Mouse (Mus musculus) heart, embryonic 12.5 days (tissue): ENCODE measurements around the gene Tmem41a. TPM values are rescaled to one million over a fixed set of nuclear protein-coding genes. Genes with fewer than 3 reads are reported as not detected.

ENCODE experiments used
- ATAC-seq: fragments of 200-750 bp; cut with Nextera tagmentation; 2 replicates; pipeline ENCODE4 v1.8.0; 2017; ENCODE audit warnings: moderate TSS enrichment, moderate library complexity; ENCODE audit not compliant: insufficient number of reproducible peaks, low FRiP score
- H3K27ac ChIP-seq: fragments of 300-500 bp; sonication (generic); 2 replicates; pipeline ENCODE4 v1.5.1; 2016; ENCODE audit warnings: mild to moderate bottlenecking, moderate library complexity; ENCODE audit not compliant: poor library complexity, severe bottlenecking
- H3K27me3 ChIP-seq: fragments of 300-500 bp; sonication (generic); replicated peaks from 2 replicates; pipeline ENCODE4 v1.6.1; 2016; ENCODE audit warnings: mild to moderate bottlenecking, moderate library complexity
- H3K36me3 ChIP-seq: fragments of 300-500 bp; sonication (generic); 2 replicates; pipeline ENCODE4 v1.6.1; 2016; ENCODE audit warnings: mild to moderate bottlenecking, moderate library complexity
- H3K4me1 ChIP-seq: fragments of 300-500 bp; sonication (generic); replicated peaks from 2 replicates; pipeline ENCODE4 v1.6.1; 2016; ENCODE audit warnings: mild to moderate bottlenecking
- H3K4me2 ChIP-seq: fragments of 300-500 bp; sonication (generic); 2 replicates; pipeline ENCODE4 v1.6.1; 2016; ENCODE audit warnings: mild to moderate bottlenecking, moderate library complexity
- H3K4me3 ChIP-seq: fragments of 300-500 bp; sonication (generic); 2 replicates; pipeline ENCODE4 v1.5.1; 2016; ENCODE audit warnings: mild to moderate bottlenecking
- H3K9ac ChIP-seq: fragments of 300-500 bp; sonication (generic); 2 replicates; pipeline ENCODE4 v1.6.1; 2016; ENCODE audit warnings: mild to moderate bottlenecking, moderate library complexity
- H3K9me3 ChIP-seq: fragments of 300-500 bp; sonication (generic); replicated peaks from 2 replicates; pipeline ENCODE4 v1.6.1; 2016; ENCODE audit warnings: mild to moderate bottlenecking, moderate library complexity
- WGBS: fragments of 180-500 bp; shearing (Covaris S2); methylation state at CpG from one replicate; pipeline ENCODE4 v1.1.7; 2016; 5-methylcytosine and 5-hydroxymethylcytosine counted together
- polyA plus RNA-seq: library from polyadenylated mRNA; unstranded; fragments of >200 nt; fragmentation: Nextera tagmentation; extraction: Ambion mirVana; gene quantifications from 2 replicates; pipeline ENCODE4 v1.2.1, GENCODE M21; 2016

Tmem41a gene
- polyA plus RNA-seq, 1 experiment from 2014 or later = 37.6 TPM

DNA sequence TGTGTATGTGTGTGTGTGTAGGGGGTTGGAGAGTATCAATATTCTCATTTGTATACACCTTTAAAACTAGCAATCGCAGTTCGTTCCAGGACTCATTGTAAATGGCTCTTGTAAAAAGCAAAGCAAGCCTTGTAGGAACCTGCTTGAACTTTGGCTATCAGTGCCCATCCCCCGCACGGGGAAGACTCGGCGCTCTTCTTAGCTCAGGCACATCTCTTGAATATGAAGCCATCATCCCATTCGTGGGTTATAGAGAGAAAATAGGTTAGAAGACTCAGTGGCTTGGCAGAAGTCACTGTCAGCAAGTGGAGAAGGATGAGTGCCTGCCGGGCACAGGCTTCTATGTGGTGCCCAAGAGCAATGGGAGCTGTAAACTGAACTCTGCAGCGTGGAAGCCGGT, 42.7 kb downstream of the Tmem41a start:
- 83% methylated on average over 10 of the region's 10 CpGs for WGBS

DNA sequence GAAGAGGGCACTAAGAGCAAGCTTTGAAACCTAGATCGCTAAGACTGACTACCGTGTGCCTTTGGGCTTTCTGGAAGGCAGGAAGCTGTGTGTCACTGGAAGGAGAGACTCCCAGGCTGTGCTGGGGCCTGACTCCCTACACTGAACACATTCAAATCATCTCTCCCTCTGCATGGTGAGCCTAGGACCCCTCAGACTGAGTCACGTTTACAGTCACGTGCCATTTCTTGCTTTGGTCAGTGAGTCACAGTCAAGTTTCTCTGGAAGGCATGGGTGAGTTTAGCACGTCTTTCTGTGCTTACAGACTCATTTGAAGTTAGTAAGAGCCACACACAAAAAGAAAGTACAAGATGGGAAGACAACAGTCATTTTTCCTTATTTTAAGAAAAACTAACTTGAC, 46.1 kb downstream of the Tmem41a start:
- 66% methylated on average over 5 of the region's 5 CpGs for WGBS
- no peaks in the 10 kb centered on the region for H3K4me1 ChIP-seq

More for the DNA sequence above, 42.7 kb downstream of the Tmem41a start:
- no peaks in the 10 kb centered on the region for H3K27me3 ChIP-seq
- no peak overlapping the region for H3K4me3 ChIP-seq
- H3K27ac ChIP-seq = no peak overlapping the region
- no peaks in the 10 kb centered on the region for H3K9me3 ChIP-seq
- H3K9ac ChIP-seq = no peak overlapping the region
- peaks cover 7% of the 10 kb centered on the region; the same call in 1 of the 2 replicates for H3K4me1 ChIP-seq
- no peaks in the 10 kb centered on the region; the same call in 1 of the 2 replicates for H3K36me3 ChIP-seq
- ATAC-seq = no peak
- H3K4me2 ChIP-seq = no peak overlapping the region

DNA sequence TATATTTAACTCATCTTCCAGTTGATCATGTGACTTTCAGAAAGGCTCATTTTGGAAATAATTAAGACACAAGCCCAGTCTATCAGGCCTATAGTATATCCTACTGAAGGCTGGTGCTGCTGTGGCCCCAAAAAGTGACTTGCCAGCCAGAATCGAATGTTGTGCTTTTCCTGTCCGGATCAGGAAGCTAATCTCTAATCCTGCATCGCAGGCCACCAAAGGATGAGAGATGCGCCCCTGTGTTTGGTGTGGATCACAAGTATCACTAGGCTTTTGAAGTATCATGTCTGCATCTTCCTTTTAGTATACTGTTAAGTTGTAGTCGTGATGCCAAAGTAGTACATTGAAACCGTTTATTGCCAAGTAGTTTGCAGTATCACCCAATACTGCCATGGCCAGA, 53.5 kb downstream of the Tmem41a start:
- Histone ChIP-seq H3K4me3 (no peak overlapping the region), H3K4me2 (no peak overlapping the region)
- 79% methylated on average over 6 of the region's 6 CpGs for WGBS

More for the DNA sequence above, 46.1 kb downstream of the Tmem41a start:
- Histone ChIP-seq H3K9me3 (no peaks in the 10 kb centered on the region), H3K4me2 (no peak overlapping the region), H3K27me3 (no peaks in the 10 kb centered on the region), H3K36me3 (no peaks in the 10 kb centered on the region; the same call in 1 of the 2 replicates), H3K4me3 (no peak overlapping the region), H3K9ac (no peak overlapping the region), H3K27ac (no peak overlapping the region)
- no peak for ATAC-seq

DNA sequence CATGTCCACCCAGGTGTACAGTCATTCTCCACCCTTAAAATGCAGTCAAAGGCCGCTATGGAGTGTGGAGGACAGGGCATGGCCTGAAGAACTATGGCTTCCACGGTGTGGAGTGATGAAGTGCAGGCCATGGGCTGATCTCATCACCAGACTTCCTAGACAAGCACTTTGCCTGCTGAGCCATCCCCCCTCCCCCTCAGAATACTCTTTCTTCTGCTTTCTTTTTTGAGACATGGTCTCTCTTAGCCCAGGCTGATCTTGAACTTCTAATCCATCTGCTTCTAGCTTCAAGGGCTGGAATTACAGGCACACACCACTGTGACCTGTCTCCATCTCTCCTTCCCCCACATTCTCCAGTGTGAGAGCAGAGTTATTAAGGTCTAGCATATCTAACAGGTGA, 59.8 kb downstream of the Tmem41a start:
- no peak overlapping the region for H3K9ac ChIP-seq
- no peak overlapping the region for H3K4me3 ChIP-seq
- H3K4me1 ChIP-seq = no peaks in the 10 kb centered on the region
- no peaks in the 10 kb centered on the region for H3K36me3 ChIP-seq
- H3K27ac ChIP-seq = no peak overlapping the region
- no peak for ATAC-seq
- WGBS = 69% methylated on average over 2 of the region's 2 CpGs
- no peaks in the 10 kb centered on the region for H3K9me3 ChIP-seq
- no peaks in the 10 kb centered on the region for H3K27me3 ChIP-seq
- H3K4me2 ChIP-seq = no peak overlapping the region

More for the DNA sequence above, 53.5 kb downstream of the Tmem41a start:
- no peaks in the 10 kb centered on the region for H3K27me3 ChIP-seq
- H3K36me3 ChIP-seq = no peaks in the 10 kb centered on the region
- H3K9me3 ChIP-seq = no peaks in the 10 kb centered on the region
- H3K9ac ChIP-seq = no peak overlapping the region
- no peak overlapping the region for H3K27ac ChIP-seq
- ATAC-seq = no peak
- no peaks in the 10 kb centered on the region for H3K4me1 ChIP-seq

Other genes starting within 250 kb of the Tmem41a start
- gene Ehhadh, start 159.7 kb downstream of the Tmem41a start, polyA plus RNA-seq = 3.0 and 3.4 TPM in 2 replicates
- 0.84 and 0.91 TPM in 2 replicates for gene Map3k13, start 153.2 kb downstream of the Tmem41a start, polyA plus RNA-seq
- gene Liph, start 48.1 kb upstream of the Tmem41a start, polyA plus RNA-seq = 0.18 and 0.27 TPM in 2 replicates
- gene Senp2, start 61.9 kb upstream of the Tmem41a start, polyA plus RNA-seq = 36.8 and 37.2 TPM in 2 replicates
- 85.3 and 92.7 TPM in 2 replicates for gene Igf2bp2, start 215.7 kb upstream of the Tmem41a start, polyA plus RNA-seq